9 mouse cellular contexts compared by ENCODE assay signal in genomic region chr5:71094776-71095175, GRCm38 (mm10). TPM values are rescaled to one million over a fixed set of nuclear protein-coding genes. Genes with fewer than 3 reads are reported as not detected.
DNase-seq lines count a peak whose midpoint lies in the region; ATAC-seq and TF ChIP-seq lines count a peak whose summit lies in the region.
"Had no signal": no experiment of that assay in that cellular context is flagged by ENCODE, and none has a peak within 500 bp of the region (broad histone marks: within the 10 kb centered on the region; RNA-seq: fewer than 3 reads in every experiment).

No protein-coding gene starts in this region.

- DNase-seq in heart, postnatal 0 days (ENCODE audit: low spot score): no peak
- DNase-seq in heart, postnatal 25 days (ENCODE audit: low spot score): no peak
- peak; percentile 61 for DNase-seq in brain, adult 2 months (ENCODE audit: low read depth, low spot score)
- DNase-seq in MN1 (ENCODE audit: low spot score): no peak
- DNase-seq in thymus, postnatal 25 days: no peak
- no peak for DNase-seq in cerebellum, postnatal 14 days

- no peak for ATAC-seq in heart, postnatal 0 days (ENCODE audit: insufficient read depth, low read depth)
- ATAC-seq in forebrain, embryonic 13.5 days: no peak
- ATAC-seq in limb, embryonic 15.5 days (ENCODE audit: insufficient number of reproducible peaks, low FRiP score, low TSS enrichment, low read depth): no peak

- no peak for TF ChIP-seq CTCF in heart, postnatal 0 days (IDR thresholded peaks at IDR 0.05; ENCODE audit: low read depth)

- peaks cover 16% of the 10 kb centered on the region for H3K27me3 ChIP-seq in heart, postnatal 0 days (ENCODE audit: control insufficient read depth, insufficient read depth, low read length)
- no peaks in the 10 kb centered on the region for H3K27me3 ChIP-seq in forebrain, embryonic 13.5 days
- H3K27me3 ChIP-seq in limb, embryonic 15.5 days: peaks cover 18% of the 10 kb centered on the region

- no peaks in the 10 kb centered on the region for H3K36me3 ChIP-seq in heart, postnatal 0 days (replicated peaks; ENCODE audit: control insufficient read depth, insufficient read depth, low read length)
- H3K36me3 ChIP-seq in forebrain, embryonic 13.5 days (ENCODE audit: poor library complexity, severe bottlenecking): no peaks in the 10 kb centered on the region
- H3K36me3 ChIP-seq in limb, embryonic 15.5 days: no peaks in the 10 kb centered on the region

- no peak overlapping the region for H3K27ac ChIP-seq in heart, postnatal 0 days (ENCODE audit: low read depth)
- H3K27ac ChIP-seq in forebrain, embryonic 13.5 days: peak overlapping the region; percentile 83
- H3K27ac ChIP-seq in limb, embryonic 15.5 days: no peak overlapping the region
- H3K27ac ChIP-seq: liver, embryonic 14.5 days had no signal

- H3K4me2 ChIP-seq in heart, postnatal 0 days (ENCODE audit: low read depth, low read length): peak overlapping the region; percentile 81
- peak overlapping the region; percentile 70 for H3K4me2 ChIP-seq in forebrain, embryonic 13.5 days
- peak overlapping the region; percentile 98 for H3K4me2 ChIP-seq in limb, embryonic 15.5 days

- H3K4me3 ChIP-seq in heart, postnatal 0 days (ENCODE audit: low read depth, low read length): peak overlapping the region; percentile 51
- peak overlapping the region; percentile 74 for H3K4me3 ChIP-seq in forebrain, embryonic 13.5 days
- peak overlapping the region; percentile 56 for H3K4me3 ChIP-seq in limb, embryonic 15.5 days

- no peaks in the 10 kb centered on the region for H3K9me3 ChIP-seq in heart, postnatal 0 days (replicated peaks; ENCODE audit: control insufficient read depth, low read length)
- no peaks in the 10 kb centered on the region for H3K9me3 ChIP-seq in forebrain, embryonic 13.5 days (replicated peaks)
- no peaks in the 10 kb centered on the region for H3K9me3 ChIP-seq in limb, embryonic 15.5 days

- TF ChIP-seq EP300 in heart, postnatal 0 days (IDR thresholded peaks at IDR 0.05; ENCODE audit: low read depth): no peak

- 30% methylated on average over 10 of the region's 10 CpGs for WGBS in heart, postnatal 0 days
- WGBS in forebrain, embryonic 13.5 days: 17% methylated on average over 10 of the region's 10 CpGs
- 26% methylated on average over 10 of the region's 10 CpGs for WGBS in limb, embryonic 15.5 days

- no peak overlapping the region for H3K9ac ChIP-seq in heart, postnatal 0 days (replicated peaks; ENCODE audit: low read depth, low read length)
- peak overlapping the region; percentile 87 for H3K9ac ChIP-seq in forebrain, embryonic 13.5 days
- H3K9ac ChIP-seq in limb, embryonic 15.5 days: no peak overlapping the region
- H3K9ac ChIP-seq: liver, embryonic 14.5 days had no signal

- intact Hi-C loops in heart, postnatal 25 days (cut with DNase I): no loop called here

- H3K4me1 ChIP-seq in heart, postnatal 0 days (ENCODE audit: control insufficient read depth, insufficient read depth): no peaks in the 10 kb centered on the region
- H3K4me1 ChIP-seq in forebrain, embryonic 13.5 days: peaks cover 14% of the 10 kb centered on the region
- H3K4me1 ChIP-seq in limb, embryonic 15.5 days: peaks cover 18% of the 10 kb centered on the region

RNA-seq across cellular contexts. Expression of gene Gabra2, which starts 0.9 kb away (rescaled TPM):
- not detected in 2 replicates for total RNA-seq in heart, postnatal 0 days (2014; rRNA removed; ENCODE audit: low replicate concordance)
- not detected in 2 replicates for polyA plus RNA-seq in heart, postnatal 0 days (2015; fragmentation: Nextera tagmentation; extraction: Ambion mirVana)
- total RNA-seq in heart, postnatal 25 days (2021): not detected
- polyA plus RNA-seq in forebrain, embryonic 13.5 days (2015; fragmentation: Nextera tagmentation; extraction: Ambion mirVana): 30.0 and 33.1 TPM in 2 replicates
- 0.77 and 1.0 TPM in 2 replicates for polyA plus RNA-seq in limb, embryonic 15.5 days (2015; fragmentation: Nextera tagmentation; extraction: Ambion mirVana)

Comparison
In these comparisons a context has a peak if more than half of its experiments do, and no peak if none do; other contexts are left out.
1. RNA of gene Gabra2, which starts 0.9 kb away (polyA plus RNA-seq): 30.0 to 33.1 TPM in forebrain, embryonic 13.5 days; 0.77 to 1.0 TPM in limb, embryonic 15.5 days and not detected in heart, postnatal 0 days; every median in the first group is over 10 times any median in the second.
2. Peak in every context shown above with its lines, with median percentiles within 50 percentile points of each other: H3K4me2 ChIP-seq and H3K4me3 ChIP-seq.